Mouse (Mus musculus) cerebellum, adult 2 months (tissue): ENCODE results near the gene Plek.

Experiments used
- CTCF ChIP-seq: fragments of 200-500 bp; IDR thresholded peaks from 2 replicates; pipeline ENCODE4 v1.5.1; 2011; ENCODE audit warnings: low read depth, mild to moderate bottlenecking, control low read depth, low read length, moderate library complexity, borderline replicate concordance; ENCODE audit not compliant: insufficient read depth
- POLR2A ChIP-seq: fragments of 200-500 bp; IDR thresholded peaks from 2 replicates; pipeline ENCODE4 v1.6.1; 2011; ENCODE audit warnings: low read length, control low read depth, borderline replicate concordance; ENCODE audit not compliant: insufficient read depth

- TF ChIP-seq POLR2A (no peak), CTCF (no peak)
Measured at GRCm38 (mm10) chr11:16958520-16958919, 93.7 kb downstream of the Plek start.
